Mouse (Mus musculus): ENCODE measurements around the gene Ccr1l1. TPM values are rescaled to one million over a fixed set of nuclear protein-coding genes. Genes with fewer than 3 reads are reported as not detected.

Gene Ccr1l1
- polyA plus RNA-seq, 1 experiment from 2014 or later = not detected

Other genes starting within 250 kb of the Ccr1l1 start
- 0.31 and 0.45 TPM in 2 replicates for gene Cxcr6, start 171.9 kb downstream of the Ccr1l1 start, polyA plus RNA-seq (2015; fragmentation: Nextera tagmentation; extraction: Ambion mirVana)
- 15.2 and 17.4 TPM in 2 replicates for gene Fyco1, start 126.5 kb downstream of the Ccr1l1 start, polyA plus RNA-seq (2015; fragmentation: Nextera tagmentation; extraction: Ambion mirVana)
- gene Xcr1, start 116.4 kb downstream of the Ccr1l1 start, polyA plus RNA-seq (2015; fragmentation: Nextera tagmentation; extraction: Ambion mirVana) = not detected in 2 replicates
- 1.9 and 2.2 TPM in 2 replicates for gene Ccr1, start 9.7 kb downstream of the Ccr1l1 start, polyA plus RNA-seq (2015; fragmentation: Nextera tagmentation; extraction: Ambion mirVana)
- gene Ccr3, start 43.6 kb upstream of the Ccr1l1 start, polyA plus RNA-seq (2015; fragmentation: Nextera tagmentation; extraction: Ambion mirVana) = 0.06 and 0.10 TPM in 2 replicates
- gene Ccr2, start 123.5 kb upstream of the Ccr1l1 start, polyA plus RNA-seq (2015; fragmentation: Nextera tagmentation; extraction: Ambion mirVana) = 1.8 and 2.0 TPM in 2 replicates
- gene Ccr5, start 143.1 kb upstream of the Ccr1l1 start, polyA plus RNA-seq (2015; fragmentation: Nextera tagmentation; extraction: Ambion mirVana) = 0.51 and 1.3 TPM in 2 replicates